Mouse (Mus musculus): ENCODE measurements around the gene Bst2.
"Not testable (repeated sequence)": the region's sequence is repeated elsewhere in the genome, so short reads cannot be mapped to it uniquely, and the experiment has no call there.

Gene Bst2

GRCm38 (mm10) chr8:71543755-71544154 is 6.5 kb upstream of the Bst2 start:
- no peak for DNase-seq (ENCODE audit: low read depth, low spot score)
- Histone ChIP-seq H3K36me3 (ENCODE audit: control insufficient read depth, insufficient read depth, low read length, poor library complexity, severe bottlenecking) (peaks cover 9% of the 10 kb centered on the region), H3K27me3 (ENCODE audit: control insufficient read depth, insufficient read depth, low read length, poor library complexity, severe bottlenecking) (no peaks in the 10 kb centered on the region)

GRCm38 (mm10) chr8:71542632-71543343 is 5.5 kb upstream of the Bst2 start, which contains the start of gene Mvb12a:
Mvb12a (plus strand) TSS chr8:71542922.
- no peaks in the 10 kb centered on the region for H3K27me3 ChIP-seq (ENCODE audit: control insufficient read depth, insufficient read depth, low read length, poor library complexity, severe bottlenecking)
- DNase-seq (ENCODE audit: low read depth, low spot score): peak; percentile 99
- peaks cover 7% of the 10 kb centered on the region for H3K36me3 ChIP-seq (ENCODE audit: control insufficient read depth, insufficient read depth, low read length, poor library complexity, severe bottlenecking)

GRCm38 (mm10) chr8:71535663-71536062 is 1.6 kb downstream of the Bst2 start:
- no peaks in the 10 kb centered on the region for H3K27me3 ChIP-seq (ENCODE audit: control insufficient read depth, insufficient read depth, low read length, poor library complexity, severe bottlenecking)
- peak; percentile 28 for DNase-seq (ENCODE audit: low read depth, low spot score)
- H3K36me3 ChIP-seq (ENCODE audit: control insufficient read depth, insufficient read depth, low read length, poor library complexity, severe bottlenecking): no peaks in the 10 kb centered on the region

DNA sequence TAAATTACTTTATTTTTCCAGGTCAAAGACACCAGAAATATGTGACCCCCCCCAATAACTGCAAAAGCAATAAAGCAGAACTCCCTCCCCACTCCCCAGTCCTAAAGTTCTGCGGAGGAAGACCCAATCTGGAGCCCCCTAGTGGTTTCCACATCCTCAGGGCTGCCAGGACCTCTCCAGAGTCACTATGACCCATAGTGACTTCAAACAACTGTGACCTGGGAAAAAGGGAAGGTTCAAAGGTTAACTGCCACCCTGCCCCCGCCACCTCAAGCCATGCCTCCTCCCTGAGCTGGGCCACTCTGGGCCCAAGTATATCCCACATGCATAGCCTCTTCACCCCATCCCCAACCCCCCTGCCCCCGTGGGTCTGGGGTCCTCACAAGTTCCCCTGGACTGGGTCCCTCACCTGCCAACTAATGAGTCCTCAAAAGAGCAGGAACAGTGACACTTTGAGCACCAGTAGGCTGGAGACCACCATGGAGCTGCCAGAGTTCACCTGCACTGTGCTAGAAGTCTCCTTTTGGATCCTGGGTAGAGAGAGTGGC is 2.9 kb downstream of the Bst2 start:
- no peaks in the 10 kb centered on the region for H3K36me3 ChIP-seq (ENCODE audit: control insufficient read depth, insufficient read depth, low read length, poor library complexity, severe bottlenecking)
- DNase-seq (ENCODE audit: low read depth, low spot score): no peak
- no peaks in the 10 kb centered on the region for H3K27me3 ChIP-seq (ENCODE audit: control insufficient read depth, insufficient read depth, low read length, poor library complexity, severe bottlenecking)

- not testable (repeated sequence) for H3K36me3 ChIP-seq (ENCODE audit: control insufficient read depth, insufficient read depth, low read length, poor library complexity, severe bottlenecking); H3K27me3 ChIP-seq (ENCODE audit: control insufficient read depth, insufficient read depth, low read length, poor library complexity, severe bottlenecking)
- peak; percentile 64 for DNase-seq (ENCODE audit: low read depth, low spot score)
Measured at GRCm38 (mm10) chr8:71530735-71531467, 6.4 kb downstream of the Bst2 start.

DNA sequence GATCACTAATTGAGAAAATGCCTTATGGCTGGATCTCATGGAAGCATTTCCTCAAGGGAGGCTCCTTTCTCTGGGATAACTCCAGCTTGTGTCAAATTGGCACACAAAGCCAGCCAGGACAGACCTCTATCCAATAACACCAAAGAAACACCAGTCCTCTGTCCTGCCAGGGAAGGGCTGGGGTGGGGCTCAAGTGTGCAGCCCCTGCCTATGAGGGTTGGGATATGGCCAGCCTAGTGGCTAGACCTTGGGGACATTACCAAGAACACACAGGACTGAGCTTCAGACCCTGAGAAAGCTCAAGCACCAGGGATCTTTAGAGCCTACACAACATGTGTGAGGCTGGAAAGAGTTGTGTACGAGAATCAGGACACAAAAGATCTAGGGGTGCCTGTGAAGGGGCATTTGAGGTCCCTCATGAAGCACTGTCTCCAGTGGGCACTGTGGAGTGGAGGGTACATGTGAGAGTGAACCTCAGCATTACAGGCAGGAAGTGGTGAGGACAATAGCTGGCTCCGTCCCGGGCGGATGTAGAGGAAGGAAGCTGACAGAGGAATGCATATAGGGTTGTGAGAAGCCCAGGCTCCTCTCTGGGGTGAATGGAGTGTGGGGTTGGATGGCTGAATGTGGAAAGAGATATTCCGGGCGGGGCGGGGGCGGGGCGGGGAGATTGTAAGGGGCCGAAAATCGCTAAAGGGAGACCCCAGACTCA is 8.7 kb downstream of the Bst2 start:
- DNase-seq (ENCODE audit: low read depth, low spot score): no peak

GRCm38 (mm10) chr8:71527162-71527870 is 9.9 kb downstream of the Bst2 start:
- no peaks in the 10 kb centered on the region for H3K27me3 ChIP-seq (ENCODE audit: control insufficient read depth, insufficient read depth, low read length, poor library complexity, severe bottlenecking)
- H3K36me3 ChIP-seq (ENCODE audit: control insufficient read depth, insufficient read depth, low read length, poor library complexity, severe bottlenecking): no peaks in the 10 kb centered on the region
- no peak for DNase-seq (ENCODE audit: low read depth, low spot score)

More for the DNA sequence above, 8.7 kb downstream of the Bst2 start:
- Histone ChIP-seq H3K27me3 (ENCODE audit: control insufficient read depth, insufficient read depth, low read length, poor library complexity, severe bottlenecking) (no peaks in the 10 kb centered on the region), H3K36me3 (ENCODE audit: control insufficient read depth, insufficient read depth, low read length, poor library complexity, severe bottlenecking) (no peaks in the 10 kb centered on the region)

GRCm38 (mm10) chr8:71526272-71526671 is 11.0 kb downstream of the Bst2 start:
- no peak for DNase-seq (ENCODE audit: low read depth, low spot score)
- no peaks in the 10 kb centered on the region for H3K36me3 ChIP-seq (ENCODE audit: control insufficient read depth, insufficient read depth, low read length, poor library complexity, severe bottlenecking)
- no peaks in the 10 kb centered on the region for H3K27me3 ChIP-seq (ENCODE audit: control insufficient read depth, insufficient read depth, low read length, poor library complexity, severe bottlenecking)

DNA sequence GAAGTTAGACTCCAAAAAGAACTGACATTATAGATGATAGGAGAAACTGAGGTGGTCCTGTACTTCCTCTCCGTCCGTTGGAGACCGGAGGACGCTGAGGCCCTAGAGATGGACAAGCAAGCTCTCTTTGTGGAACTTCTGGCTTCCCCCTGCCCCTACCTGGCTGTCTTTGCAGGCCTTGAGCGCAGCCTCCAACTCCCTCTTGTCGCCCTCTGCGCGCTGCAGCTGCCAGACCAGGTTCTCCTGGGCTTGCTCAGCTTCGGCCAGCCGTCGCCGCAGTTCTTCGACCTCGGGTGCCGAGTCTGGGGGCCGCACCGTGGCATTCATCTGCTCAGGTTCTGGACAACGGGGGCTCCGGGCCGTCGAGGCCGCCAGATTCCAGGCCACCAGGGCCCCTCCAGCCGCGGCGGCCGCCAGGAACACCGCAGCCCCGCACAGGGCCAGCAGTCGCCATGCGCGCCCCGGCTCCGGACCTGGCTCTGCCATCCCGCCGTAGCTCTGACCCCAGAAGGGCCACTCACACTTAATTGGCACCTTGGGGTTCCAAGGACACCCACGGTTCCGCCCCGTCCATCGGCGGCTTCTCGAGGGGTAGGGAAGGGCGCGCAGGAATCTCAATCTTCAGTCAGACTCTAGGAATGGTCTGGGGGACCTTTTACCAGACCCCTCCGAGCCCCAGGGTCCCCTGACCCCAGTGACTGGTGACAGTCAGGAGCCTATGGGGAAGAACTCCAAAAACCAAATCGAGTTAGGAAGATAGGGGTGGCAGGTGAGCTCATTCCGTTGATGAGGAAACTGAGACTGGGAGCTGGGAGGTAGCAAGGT is 11.8 kb downstream of the Bst2 start, which contains the start of gene Ccdc194:
TSS of gene Ccdc194 (minus strand) at position 486 of the 825 bp plus-strand sequence.
- H3K27me3 ChIP-seq (ENCODE audit: control insufficient read depth, insufficient read depth, low read length, poor library complexity, severe bottlenecking): no peaks in the 10 kb centered on the region
- no peaks in the 10 kb centered on the region for H3K36me3 ChIP-seq (ENCODE audit: control insufficient read depth, insufficient read depth, low read length, poor library complexity, severe bottlenecking)
- DNase-seq (ENCODE audit: low read depth, low spot score): no peak

- Histone ChIP-seq H3K36me3 (ENCODE audit: control insufficient read depth, insufficient read depth, low read length, poor library complexity, severe bottlenecking) (no peaks in the 10 kb centered on the region), H3K27me3 (ENCODE audit: control insufficient read depth, insufficient read depth, low read length, poor library complexity, severe bottlenecking) (no peaks in the 10 kb centered on the region)
- DNase-seq (ENCODE audit: low read depth, low spot score): peak; percentile 96
Measured at GRCm38 (mm10) chr8:71521634-71522033, 15.6 kb downstream of the Bst2 start.

GRCm38 (mm10) chr8:71519037-71519825 is 18.0 kb downstream of the Bst2 start:
- H3K27me3 ChIP-seq (ENCODE audit: control insufficient read depth, insufficient read depth, low read length, poor library complexity, severe bottlenecking); H3K36me3 ChIP-seq (ENCODE audit: control insufficient read depth, insufficient read depth, low read length, poor library complexity, severe bottlenecking): not testable (repeated sequence)
- DNase-seq (ENCODE audit: low read depth, low spot score): peak; percentile 75

DNA sequence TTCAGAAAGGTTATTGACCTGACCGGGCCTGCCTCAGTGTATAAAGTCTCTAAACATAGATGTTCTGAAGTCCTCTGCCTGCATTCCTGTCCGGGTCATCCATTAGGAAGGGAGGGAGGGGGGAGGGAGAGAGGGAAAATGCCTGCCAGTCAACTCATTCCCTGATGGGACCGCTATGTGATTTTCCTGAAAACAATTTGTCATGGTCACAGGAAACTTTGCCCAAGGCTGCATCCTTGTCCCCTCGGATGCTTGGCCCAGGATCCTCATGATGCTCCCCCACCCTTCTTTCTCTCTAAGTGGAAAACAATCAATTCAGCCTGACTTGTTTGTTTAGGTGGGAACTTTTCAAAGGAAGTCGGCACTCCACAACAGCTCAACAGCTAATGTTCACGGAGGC is 20.5 kb downstream of the Bst2 start:
- Histone ChIP-seq H3K36me3 (ENCODE audit: control insufficient read depth, insufficient read depth, low read length, poor library complexity, severe bottlenecking) (no peaks in the 10 kb centered on the region), H3K27me3 (ENCODE audit: control insufficient read depth, insufficient read depth, low read length, poor library complexity, severe bottlenecking) (no peaks in the 10 kb centered on the region)
- DNase-seq (ENCODE audit: low read depth, low spot score): no peak

DNA sequence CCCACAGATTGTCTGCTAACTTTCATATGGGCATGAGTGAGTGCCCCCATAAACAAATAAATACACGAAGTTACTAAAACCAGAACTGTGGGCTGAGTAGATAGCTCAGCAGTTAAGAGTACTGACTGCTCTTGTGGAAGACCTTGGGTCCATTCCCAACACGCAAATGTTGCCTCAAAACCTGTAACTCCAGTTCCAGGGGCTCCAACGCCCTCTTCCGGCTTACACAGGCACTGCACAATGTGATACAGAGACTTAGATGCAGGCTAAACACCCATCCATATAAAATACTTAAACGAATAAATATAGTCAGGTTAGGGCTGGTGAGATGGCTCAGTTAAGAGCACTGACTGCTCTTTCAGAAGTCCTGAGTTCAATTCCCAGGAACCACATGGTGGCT is 22.2 kb downstream of the Bst2 start:
- no peaks in the 10 kb centered on the region for H3K36me3 ChIP-seq (ENCODE audit: control insufficient read depth, insufficient read depth, low read length, poor library complexity, severe bottlenecking)
- no peak for DNase-seq (ENCODE audit: low read depth, low spot score)

More for the DNA sequence above, 22.2 kb downstream of the Bst2 start:
- no peaks in the 10 kb centered on the region for H3K27me3 ChIP-seq (ENCODE audit: control insufficient read depth, insufficient read depth, low read length, poor library complexity, severe bottlenecking)
